Mouse (Mus musculus) stomach, postnatal 0 days (tissue): Measurements from ENCODE around the gene Fut8.

Source experiments
- CTCF ChIP-seq: IDR thresholded peaks from 2 replicates; pipeline ENCODE4 v1.5.1; 2016; ENCODE audit warnings: antibody characterized with exemption, low read depth, mild to moderate bottlenecking, moderate library complexity
- EP300 ChIP-seq: optimal IDR thresholded peaks from 2 replicates; pipeline ENCODE3; 2016; ENCODE audit warnings: antibody characterized with exemption

DNA sequence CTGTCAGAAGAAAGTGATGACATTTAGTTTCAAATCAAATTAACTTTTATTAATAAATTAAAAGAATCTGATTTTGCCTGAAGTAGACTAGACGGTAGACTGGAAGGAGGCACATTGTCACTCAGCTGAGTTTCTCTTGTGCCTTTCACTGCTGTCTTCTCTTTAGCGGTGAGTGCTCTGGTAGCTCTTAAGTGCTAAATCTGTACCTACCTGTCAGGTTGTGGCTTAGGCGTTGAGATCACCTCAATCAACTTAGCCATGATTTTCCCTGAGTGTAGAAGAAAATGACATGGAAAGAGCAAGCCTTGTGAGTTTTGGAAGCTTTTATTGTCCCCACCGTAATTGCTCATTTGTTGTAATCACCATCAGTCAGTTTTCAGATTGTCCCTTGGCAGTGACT lies 59.2 kb downstream of the Fut8 start:
- TF ChIP-seq CTCF (no peak), EP300 (no peak)
